Mouse (Mus musculus) kidney, adult 8-10 months (tissue): Measurements from ENCODE around the gene Esrrg.

Source experiments
- DNase-seq, 2 experiments: peaks; one replicate each; pipeline ENCODE4 v3.0.0; 2022

Gene Esrrg

DNA sequence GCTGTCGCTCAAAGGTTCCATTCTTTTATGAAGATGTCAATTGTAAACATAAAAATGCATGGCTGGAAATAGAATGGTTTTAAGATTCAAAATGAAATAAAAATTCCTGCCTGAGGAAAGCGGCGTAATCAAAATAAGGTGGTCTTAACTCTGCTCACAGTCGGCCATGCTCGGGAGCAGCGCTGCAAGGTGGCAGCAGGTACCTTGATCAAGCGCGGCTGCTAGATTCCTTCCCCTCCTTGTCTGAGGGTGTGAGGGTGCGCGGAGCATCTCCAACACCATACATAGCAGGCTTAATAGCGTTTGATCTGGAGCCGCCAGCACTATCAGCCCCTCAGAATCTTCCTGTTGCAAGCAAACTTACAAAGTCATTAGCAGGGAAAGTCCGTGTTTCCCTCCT is 399.9 kb downstream of the Esrrg start:
- no peak for DNase-seq

DNA sequence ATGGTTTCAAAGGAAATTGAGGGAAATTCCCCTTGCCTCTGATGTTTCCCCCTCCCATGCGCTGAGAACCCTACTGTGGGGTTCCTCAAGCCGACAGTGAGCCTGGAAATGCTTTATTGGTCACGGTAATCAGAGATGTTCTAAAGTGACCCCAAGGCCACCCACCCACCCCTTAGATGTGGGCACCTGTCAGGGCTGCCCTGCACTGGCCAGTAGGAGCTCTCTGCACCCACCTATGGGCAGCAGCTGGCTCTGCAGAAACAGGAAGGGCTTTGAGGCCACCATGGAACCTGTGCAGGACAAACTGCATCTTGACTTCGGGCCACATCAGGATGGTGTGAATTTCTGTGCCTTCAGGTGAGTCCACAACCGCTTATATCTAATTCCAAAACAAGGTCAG is 401.3 kb downstream of the Esrrg start:
- no peak for DNase-seq

DNA sequence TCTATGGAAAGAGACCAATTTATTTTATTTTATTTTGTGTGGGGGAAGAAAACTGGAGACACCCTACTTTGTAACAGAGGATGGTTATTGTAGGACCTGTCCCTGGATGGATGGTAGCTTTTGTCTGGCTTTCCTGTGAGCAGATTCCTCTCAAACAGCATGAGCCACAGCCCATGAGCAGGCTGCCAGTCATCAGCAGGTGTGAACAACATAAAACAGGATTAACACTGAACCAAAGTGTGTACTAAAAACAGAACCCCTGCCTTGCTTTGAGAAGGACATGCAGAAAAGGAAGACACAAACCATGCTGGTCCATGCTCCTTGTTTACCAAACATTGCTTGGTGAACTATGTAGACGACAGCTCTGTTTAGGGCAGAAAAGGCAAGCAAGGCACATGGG is 402.3 kb downstream of the Esrrg start:
- DNase-seq: no peak

DNA sequence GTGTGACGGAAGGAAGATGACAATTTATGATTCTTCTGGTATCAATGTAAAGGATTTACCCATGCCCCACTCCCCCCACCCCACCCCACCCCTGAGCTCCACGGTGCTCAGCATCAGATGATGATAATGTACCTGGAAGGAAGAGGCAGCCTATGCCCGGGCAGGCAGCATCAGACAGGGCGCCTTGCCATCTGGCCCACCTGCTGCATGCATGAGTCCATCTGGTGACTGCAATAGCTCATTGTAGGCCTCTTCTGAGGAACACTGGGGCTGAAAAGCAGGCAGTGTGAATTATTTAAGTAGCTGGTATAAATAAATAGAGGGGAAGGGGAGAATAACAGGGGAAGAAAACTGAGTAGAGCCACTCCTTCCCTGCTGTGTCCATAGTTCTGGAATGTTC is 405.8 kb downstream of the Esrrg start:
- DNase-seq: no peak

DNA sequence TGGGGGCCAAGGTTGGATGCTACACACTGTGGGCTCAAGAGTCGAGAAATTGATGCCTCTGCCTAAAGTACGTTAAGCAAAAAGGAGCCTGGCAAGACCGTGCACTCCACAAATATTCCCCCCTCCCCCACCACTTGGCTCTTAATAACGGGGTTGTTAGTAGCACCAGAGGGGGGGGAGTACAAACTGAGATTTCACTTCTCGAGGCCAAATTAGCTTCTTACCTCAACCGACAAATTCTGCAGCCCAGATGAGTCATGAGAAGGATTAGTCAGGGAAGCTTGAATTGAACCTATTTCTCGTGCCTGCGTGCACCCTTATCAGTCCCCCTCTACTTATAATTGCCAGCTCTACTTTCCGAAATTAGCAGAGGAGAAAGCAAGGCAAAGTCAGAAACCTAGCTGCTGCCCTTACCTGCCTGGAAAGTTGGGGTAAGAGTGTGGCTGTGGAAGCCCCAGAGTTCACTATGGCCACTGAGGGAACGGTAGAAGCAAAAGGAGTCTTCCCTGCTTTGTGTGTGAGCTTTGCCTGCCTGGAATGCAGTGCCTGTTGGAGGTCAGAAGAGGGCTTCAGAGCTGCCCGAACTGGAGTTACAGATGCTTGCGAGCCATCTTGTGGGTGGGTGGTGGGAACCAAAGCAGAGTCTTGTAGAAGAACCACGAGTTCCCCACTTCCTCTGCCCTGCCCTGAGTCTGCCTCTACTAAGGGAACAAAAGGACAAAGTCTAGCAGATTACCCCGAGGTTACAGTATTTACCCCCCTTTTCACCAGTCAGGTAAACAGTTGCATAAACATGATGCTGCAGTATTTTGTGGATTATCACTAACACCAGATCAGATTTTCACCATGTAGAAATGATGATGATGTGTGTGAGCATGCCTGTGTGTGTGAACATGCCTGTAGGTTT is 409.6 kb downstream of the Esrrg start:
- no peak for DNase-seq

DNA sequence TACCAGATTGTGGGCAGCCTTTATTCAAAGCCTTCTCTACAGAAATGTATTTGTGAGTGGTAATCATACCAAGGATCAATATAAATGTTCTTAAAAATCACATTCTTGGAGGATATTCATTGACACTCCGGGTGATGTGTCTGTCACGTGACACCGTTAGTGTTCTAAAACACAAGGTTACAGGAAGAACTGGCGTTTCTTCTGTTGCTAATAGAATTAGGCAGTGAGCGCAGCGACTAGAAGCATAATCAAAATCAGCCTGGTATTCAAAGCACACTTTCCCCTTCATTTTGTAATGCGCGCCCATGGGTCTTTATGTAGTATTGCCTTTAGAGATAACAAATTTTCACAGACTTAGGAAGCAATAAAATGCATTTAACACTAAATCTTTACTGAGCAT is 420.6 kb downstream of the Esrrg start:
- no peak for DNase-seq

DNA sequence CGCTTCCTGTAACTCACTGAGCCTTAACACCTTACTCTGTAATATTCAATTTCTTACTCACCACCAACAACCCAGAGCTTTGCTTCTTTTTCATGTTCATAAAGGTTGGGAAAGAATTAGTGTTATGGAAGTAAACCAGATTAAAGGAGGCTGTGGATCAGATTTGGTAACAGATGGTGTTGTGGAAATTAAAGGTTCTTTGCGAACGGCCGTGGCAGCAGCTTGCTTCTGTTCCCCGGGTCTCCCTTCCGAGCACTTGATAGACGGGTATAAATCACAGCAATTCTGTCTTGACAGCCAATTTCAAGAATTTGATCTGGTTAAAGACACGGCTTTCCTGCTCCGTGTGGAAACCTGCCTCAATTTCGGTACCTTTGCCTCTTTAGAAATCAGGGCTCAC is 421.5 kb downstream of the Esrrg start:
- DNase-seq: no peak

DNA sequence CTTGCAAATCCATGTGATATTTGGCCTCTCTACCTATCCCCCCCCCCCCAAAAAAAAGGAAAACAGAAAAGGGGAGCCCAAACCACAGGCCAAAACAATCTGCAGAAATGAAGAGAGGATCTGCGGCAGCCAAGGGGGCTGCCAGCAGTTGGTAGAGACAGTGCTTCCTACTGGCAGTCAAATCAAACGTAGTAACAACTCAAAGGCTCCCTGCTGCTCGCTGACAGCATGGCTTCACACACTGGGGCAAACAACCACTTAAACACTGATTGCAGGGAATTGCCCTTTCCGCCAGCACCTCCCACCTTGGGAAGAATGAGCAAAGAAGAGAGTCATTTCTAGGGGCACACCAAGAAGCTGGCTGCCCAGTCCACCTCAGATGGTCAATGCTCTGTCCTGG is 422.7 kb downstream of the Esrrg start:
- no peak for DNase-seq

DNA sequence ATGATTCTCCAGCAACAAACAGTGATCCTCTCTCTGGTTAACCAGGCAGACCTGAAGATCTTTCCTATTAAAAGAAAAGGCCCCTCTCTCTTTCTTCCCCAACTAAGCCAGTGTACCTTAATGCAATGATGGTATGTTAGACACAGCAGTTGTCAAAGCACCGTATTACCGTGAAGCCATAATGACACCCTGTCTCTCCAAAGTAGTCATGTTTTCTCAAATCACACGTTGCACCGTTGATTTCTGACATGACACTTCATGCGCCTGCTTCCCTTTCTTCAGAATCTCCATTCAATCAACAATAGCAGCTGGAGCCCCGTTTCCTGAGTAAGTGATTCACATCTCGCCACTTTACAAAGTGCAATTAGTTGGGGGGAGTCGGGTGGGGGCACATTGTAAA is 427.4 kb downstream of the Esrrg start:
- no peak for DNase-seq

DNA sequence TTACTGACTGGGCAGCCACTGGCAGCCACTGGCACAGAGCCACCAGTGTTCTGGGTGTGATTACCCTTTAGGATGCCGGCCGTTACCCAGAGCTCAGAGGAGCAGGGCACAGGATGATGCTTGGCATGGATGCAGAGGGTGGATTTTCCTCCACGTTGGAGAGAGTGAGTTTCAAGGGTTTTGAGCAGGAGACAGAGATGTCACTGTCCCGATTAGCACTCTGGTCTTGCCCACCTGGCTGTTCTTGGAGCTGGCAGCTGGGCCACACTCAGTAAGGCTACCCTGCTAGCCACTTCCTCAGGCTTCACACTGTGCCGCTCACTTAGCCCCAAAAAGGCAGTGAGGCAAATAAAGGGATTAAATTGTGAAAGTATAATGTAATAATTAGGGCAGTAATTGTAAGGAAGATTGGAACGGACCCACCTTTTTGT is 438.1 kb downstream of the Esrrg start:
- no peak for DNase-seq

DNA sequence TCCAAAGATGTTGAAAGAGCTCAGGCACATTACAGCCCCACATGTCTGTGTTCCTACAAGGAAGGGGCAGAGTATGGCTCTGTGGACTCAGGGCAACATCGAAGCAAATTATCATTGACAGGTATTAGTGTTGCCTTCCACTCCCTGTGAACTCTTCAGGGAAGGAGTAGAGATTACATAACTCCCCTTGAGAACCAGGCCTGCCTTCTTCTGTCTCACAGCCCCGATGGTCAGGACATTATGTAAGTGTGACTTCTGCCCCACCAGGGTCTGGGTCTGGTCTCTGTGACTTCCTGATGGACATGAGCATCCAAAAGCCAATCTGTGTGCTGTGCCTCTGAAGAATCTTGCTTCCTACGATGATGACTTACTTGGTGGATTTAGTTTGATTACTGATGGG is 438.6 kb downstream of the Esrrg start:
- peak in 1 of 2 experiments; percentile 7 for DNase-seq

DNA sequence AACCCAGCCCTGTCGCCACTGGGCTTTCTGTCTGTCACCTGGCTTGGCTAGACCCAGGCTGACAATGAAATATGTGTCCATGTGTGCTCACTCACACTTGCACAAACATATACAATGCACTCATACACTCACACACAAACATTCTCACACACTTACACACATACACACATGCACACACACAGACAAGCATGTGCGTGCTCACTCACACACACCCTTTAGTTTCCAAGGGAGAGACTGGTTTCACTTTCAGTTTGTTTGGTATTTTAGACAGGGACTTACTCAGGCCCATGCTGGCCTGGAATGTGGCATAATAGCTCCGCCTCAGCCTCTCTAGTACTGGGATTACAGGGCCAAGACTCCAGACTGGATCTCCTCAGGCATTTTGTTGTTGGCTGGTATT is 447.3 kb downstream of the Esrrg start:
- no peak for DNase-seq

DNA sequence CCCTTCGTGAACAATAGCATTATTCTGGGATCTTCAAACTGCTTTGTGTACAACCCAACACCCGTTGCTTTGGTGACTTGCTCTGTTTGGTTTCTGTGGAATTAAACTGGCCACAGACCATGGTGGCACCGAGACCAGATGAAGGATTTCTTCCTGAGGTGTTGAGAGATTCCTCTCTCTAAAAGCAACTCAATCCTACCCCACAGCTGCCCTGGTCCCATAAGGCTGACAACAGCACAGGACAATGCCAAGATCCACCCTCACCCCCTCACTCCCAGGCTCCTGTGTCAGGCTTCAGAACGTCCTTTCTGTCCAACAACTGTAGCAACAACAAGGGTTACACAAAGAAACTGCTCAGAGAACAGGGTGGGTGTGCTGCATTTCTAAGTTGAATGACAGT is 449.3 kb downstream of the Esrrg start:
- DNase-seq: no peak

DNA sequence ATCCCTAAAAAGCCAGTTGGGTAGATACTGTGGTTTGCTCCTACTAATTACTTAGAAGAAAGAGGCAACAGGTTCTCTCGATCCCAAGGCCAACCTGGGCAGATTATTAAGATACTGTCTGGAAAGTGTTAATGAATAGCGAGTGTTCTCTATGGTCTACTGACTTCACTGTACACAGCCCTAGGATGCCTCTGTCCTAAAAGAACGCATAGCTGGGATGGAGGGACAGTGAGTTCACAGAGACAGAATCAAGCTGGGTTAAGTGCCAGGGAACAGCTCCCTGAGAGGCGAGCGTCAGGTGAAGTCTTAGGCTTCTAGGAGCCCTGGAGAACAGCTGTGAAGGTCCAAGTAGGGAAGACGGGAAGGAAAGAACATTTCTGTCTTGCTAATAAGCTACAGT is 450.4 kb downstream of the Esrrg start:
- peak; percentile 62 to 69 for DNase-seq

DNA sequence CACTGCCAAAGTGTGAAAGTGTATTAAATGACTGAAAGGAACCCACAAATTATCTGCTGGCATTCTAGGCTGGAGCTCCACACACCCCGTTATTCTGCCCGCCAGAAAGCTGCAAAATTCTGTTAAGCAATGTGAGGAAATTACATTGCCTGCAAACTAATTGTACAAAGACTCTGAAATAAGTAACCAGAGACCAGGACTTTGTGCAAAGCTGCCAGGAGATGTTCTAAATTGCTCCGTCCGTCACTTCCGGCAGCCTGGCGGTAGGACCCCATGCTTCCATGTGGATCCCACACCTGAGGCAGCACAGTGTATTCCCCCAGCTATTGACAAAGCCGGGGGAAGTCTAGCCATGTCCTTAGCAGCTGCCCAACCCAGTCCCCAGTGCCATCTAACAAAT is 451.9 kb downstream of the Esrrg start:
- DNase-seq: peak in 1 of 2 experiments; percentile 24

DNA sequence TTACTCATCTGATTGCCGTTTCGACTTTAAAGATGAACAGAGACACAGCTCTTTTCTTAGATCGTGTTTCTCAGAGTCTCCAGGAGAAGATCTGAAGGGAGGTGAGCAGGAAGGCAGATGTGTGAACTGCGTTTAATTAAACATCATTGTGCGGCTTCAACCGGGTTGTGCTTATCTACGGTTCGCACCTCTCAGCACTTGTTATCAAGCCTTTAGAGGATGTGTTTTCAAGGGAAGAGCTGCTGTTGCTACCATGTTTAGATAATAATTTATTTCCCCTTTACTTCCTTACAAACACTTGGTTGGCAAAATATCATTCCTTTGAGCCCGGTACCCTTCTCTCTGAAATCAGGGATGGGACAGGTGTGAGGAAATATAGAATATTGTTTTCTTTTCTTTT is 460.2 kb downstream of the Esrrg start:
- DNase-seq: no peak

DNA sequence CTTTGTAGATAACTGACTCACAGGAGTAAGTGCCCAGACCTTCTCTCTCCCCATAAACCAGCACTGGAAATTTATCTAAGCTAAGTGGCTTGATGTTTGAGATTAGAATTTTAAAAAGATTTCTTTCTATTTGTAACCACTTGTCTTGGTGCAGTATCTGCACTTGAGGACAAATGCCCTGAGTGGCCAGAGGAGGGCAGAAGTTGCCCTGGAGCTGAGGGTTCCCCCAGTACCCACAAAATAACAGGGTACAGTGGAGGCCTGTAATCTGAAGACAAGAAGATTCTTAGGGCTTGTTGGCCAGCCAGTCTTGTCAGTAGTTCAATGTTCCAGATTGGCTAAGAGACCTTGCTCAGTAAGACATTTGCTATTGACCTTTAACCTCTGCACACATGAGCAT is 461.3 kb downstream of the Esrrg start:
- DNase-seq: no peak

DNA sequence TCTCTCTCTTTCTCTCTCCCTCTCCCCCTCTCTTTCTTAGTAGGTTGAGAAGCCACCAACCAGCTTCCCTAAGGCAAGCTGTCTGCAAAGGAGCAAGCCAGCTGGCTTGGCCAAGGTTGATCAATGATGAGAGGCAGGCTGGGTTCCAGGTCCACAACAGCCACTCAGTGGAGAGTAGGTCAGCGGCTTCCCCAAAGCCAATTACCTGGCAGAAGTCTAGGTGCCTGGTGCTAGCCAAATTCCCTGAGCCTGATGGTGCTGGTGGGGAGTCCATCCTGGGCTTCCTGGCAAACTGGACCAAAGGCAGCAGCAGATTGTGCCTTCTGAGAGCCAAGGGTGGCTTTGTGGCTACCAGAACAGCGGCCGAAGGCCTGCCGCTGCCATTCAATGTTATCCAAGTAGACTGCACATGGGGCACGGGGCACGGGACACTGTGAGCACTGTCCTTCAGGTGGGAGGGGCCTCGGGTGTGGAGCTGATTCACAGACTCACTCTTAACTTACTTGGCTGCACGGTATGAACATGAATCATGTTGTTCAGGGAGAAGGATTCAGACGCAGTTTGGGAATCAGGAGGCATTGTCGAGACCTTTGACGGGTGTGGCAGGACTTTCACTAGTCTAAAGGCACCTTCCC is 469.1 kb downstream of the Esrrg start:
- DNase-seq: no peak

DNA sequence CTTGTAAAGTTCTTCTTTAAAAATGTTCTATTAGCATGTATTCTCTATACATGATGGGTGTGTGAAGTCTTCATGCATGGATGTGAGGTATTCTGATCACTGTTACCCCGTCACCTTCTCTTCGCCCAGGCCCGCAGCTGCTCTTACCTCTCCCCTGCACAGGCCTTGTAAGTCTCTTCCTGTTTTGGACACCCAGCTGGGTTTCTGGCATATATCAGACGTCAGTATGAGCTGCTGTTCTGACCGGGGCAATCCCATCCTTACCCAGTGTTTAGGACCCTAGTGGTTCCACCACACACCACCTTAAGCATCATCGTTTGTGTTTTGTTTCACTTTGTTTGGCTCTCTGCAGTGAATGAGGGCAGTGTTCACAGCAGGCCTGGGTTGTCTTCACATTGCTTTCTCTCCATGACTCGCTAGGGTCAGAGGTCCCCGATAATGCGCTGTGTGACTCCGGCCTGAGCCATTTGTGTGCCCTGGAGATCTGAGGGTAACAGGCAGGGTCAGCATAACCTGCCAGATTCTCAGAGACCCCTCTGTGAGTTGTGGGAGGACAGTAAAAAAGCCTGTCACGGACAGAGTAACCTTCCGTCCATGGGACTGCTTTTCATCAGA is 471.8 kb downstream of the Esrrg start:
- DNase-seq: no peak

DNA sequence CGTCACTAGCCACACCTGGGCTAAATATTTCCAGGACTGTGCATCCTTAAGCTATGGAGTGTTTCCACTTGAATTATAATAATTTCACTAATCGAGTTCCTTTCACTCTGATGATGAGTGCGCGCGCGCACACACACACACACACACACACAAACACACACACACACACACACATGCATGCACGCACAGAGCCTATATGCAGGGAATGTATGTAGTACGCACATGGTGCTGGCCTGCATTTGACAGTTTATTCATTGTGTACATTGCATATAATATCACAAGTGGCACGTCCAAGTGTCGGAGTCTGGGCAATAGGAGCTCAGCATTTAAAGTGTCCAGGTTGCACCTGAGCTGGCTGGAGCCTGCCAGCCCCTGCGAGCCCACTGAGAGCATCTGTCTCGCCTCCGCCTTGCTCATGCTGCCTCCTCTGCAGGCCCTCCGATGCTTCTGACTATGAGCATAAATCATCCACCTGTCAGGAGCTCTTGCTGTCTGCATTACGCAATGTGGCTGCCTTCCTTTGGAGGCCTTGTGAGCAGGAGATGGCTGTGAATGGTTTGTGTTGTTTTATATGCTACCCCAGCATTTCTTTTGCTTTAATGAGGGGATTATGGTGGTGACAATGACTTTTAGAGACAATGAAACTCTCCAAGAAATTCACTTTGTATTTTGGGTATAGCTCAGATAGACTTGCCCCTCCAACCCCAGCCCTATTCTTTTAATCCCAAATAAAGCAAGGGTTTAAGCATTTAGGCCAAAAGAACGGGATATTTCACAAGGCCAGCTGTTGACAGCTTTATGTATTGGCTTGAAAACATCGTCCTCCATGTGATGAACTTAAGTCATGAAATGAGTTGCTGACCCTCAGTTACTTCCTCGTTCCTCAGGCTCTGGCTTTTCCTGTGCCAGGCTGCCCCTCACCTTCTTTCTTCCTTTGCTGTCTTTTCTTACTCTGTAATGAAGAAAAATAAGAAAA is 474.4 kb downstream of the Esrrg start:
- no peak for DNase-seq

DNA sequence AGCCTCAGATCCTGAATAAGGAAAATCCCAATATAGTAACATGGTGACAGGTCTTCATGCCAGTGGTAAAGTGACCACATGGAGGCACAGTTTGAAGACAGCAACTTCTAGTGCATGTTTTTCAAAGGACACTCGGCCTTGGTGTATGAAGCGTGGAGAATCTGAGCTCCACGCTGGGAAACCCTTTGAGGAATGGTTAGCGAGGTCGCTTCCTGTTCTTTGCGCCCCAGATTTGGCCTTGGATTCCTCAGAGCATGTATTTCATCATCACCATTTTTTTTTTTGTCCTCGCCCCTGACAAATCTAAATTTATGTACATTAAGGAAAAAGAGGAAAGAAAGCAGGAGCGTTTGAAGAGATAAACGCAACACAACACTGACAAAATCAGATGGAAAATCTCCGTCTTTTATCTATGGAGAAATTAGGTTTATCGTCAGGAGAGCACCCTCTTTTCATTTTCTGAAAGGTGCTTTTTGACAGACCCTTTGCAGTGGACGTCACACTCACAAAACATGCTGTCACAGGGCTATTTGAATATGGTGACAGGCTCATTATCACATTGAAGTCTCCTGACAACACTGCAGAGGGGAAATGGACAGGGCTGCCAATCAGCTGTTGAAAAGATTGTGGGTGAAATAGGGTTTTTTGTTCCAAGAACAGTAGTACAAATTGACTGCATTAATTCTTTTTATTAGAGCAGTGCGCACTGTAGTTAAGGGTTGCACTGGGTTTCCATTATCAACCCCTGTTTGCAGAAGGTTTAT is 476.7 kb downstream of the Esrrg start:
- no peak for DNase-seq

DNA sequence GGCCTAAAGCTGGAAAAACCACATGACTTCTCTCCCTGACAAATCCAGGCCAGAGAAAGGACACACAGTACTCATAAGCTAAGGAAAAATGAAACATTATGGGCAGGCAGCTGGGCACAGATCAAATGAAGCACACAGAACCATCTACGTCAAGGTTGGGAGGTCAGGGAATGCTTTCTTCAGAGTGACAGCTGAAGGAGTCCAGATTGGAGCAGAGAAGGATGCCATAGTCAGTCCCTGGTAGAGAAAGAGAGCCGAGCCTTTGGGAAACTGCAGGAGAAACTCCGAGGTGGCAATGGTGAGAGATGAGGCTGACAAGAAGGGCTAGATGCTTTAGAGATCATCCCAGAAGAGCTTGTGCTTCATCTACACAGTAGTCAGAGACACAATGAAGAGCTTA is 485.1 kb downstream of the Esrrg start:
- no peak for DNase-seq
